ENCODE assay signal across 14 mouse cellular contexts in the genomic region with DNA sequence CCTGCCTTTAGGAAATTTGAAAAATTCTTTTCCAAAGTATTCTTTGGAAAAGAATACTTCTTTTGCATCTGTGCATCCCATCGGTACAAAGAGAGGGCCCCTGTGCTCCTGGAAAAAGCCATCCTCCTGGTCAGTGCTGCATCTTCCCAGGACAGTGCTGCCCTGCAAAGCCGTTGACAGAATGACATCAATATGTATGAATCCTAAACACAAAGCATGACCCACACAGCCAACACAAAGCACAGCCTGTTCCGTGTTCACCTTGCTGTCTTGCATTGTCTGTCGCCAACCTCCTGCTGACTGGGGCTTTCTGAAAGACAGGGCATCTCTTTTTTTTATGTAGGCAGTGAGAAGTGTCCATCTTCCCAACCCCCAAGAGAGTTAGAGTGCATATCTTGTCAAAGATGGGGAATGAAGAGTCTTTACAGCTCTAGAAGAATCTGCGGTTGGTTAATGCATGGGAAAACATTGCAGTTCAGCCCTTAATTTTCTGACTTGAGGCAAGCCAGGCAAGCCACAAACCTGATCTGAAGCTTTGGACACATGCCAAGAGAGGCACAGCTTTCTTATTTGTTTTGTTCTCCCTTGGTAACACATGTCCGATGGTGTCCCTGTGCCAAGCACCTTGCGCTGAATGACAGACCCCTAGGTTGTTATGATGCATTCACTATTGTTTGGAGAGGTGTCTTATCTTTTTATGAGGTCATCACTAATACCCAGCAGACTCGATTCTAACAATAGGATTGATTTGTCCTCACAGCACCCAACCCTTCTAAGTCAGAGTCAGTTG. TPM values are rescaled to one million over a fixed set of nuclear protein-coding genes. Genes with fewer than 3 reads are reported as not detected.
DNase-seq lines count a peak whose midpoint lies in the region; ATAC-seq lines count a peak whose summit lies in the region.
"Had no signal": no experiment of that assay in that cellular context is flagged by ENCODE, and none has a peak within 500 bp of the region (broad histone marks: within the 10 kb centered on the region; RNA-seq: fewer than 3 reads in every experiment).

No protein-coding gene starts in this region.

- intact Hi-C loops in heart, postnatal 10 days (cut with DNase I), result no loop called here
- intact Hi-C loops in heart, postnatal 25 days (cut with DNase I), result no loop called here

- H3K27me3 ChIP-seq in midbrain, embryonic 11.5 days (ENCODE audit: control insufficient read depth, insufficient read depth, low read length), result no peaks in the 10 kb centered on the region
- H3K27me3 ChIP-seq: limb, embryonic 13.5 days; neural tube, embryonic 13.5 days; stomach, embryonic 15.5 days had no signal

- DNase-seq in cerebellum, postnatal 10 days, result peak; percentile 33 to 39
- DNase-seq in cerebellum, adult 18-20 months, result no peak
- peak; percentile 30 to 40 for DNase-seq in heart, postnatal 10 days
- DNase-seq in heart, postnatal 25 days (ENCODE audit: low spot score), result no peak
- DNase-seq in brain, adult 2 months (ENCODE audit: low read depth, low spot score), result peak; percentile 7
- DNase-seq in midbrain, embryonic 11.5 days (ENCODE audit: low spot score, missing footprints), result no peak
- no peak for DNase-seq in thymus, adult 18-20 months
- no peak for DNase-seq in embryo, embryonic 10 days (ENCODE audit: low spot score)
- DNase-seq: adrenal gland, postnatal 14 days; lung, postnatal 4 days; thymus, postnatal 14 days had no signal

- H3K27ac ChIP-seq in midbrain, embryonic 11.5 days (ENCODE audit: low read depth, low read length), result no peak overlapping the region
- H3K27ac ChIP-seq: limb, embryonic 13.5 days; neural tube, embryonic 13.5 days; stomach, embryonic 15.5 days had no signal

- peaks cover 4% of the 10 kb centered on the region for H3K4me1 ChIP-seq in midbrain, embryonic 11.5 days (ENCODE audit: control insufficient read depth, insufficient read depth, low read length)
- H3K4me1 ChIP-seq: limb, embryonic 13.5 days; stomach, embryonic 15.5 days had no signal

- H3K4me3 ChIP-seq in midbrain, embryonic 11.5 days (ENCODE audit: low read depth, low read length), result no peak overlapping the region
- H3K4me3 ChIP-seq: limb, embryonic 13.5 days; neural tube, embryonic 13.5 days; stomach, embryonic 15.5 days had no signal

- 68% methylated on average over 8 of the region's 8 CpGs for WGBS in midbrain, embryonic 11.5 days

- H3K9ac ChIP-seq in midbrain, embryonic 11.5 days (ENCODE audit: low read length), result no peak overlapping the region
- H3K9ac ChIP-seq: limb, embryonic 13.5 days; neural tube, embryonic 13.5 days; stomach, embryonic 15.5 days had no signal

- H3K9me3 ChIP-seq in midbrain, embryonic 11.5 days (ENCODE audit: control insufficient read depth, low read length), result no peaks in the 10 kb centered on the region
- H3K9me3 ChIP-seq: limb, embryonic 13.5 days; neural tube, embryonic 13.5 days; stomach, embryonic 15.5 days had no signal

- H3K4me2 ChIP-seq in midbrain, embryonic 11.5 days, result no peak overlapping the region
- H3K4me2 ChIP-seq: limb, embryonic 13.5 days; neural tube, embryonic 13.5 days; stomach, embryonic 15.5 days had no signal

- peak; percentile 75 for ATAC-seq in midbrain, embryonic 11.5 days (ENCODE audit: low FRiP score)

- H3K36me3 ChIP-seq in midbrain, embryonic 11.5 days (ENCODE audit: control insufficient read depth, insufficient read depth, low read length), result no peaks in the 10 kb centered on the region
- H3K36me3 ChIP-seq: neural tube, embryonic 13.5 days; stomach, embryonic 15.5 days had no signal

RNA-seq across cellular contexts. Expression of a gene that starts 45.7 kb away (rescaled TPM):
- 10 to 100 TPM; 46.6 to 49.2 TPM for total RNA-seq in heart, postnatal 10 days (2021)
- 10 to 100 TPM; 27.4 to 29.1 TPM for total RNA-seq in heart, postnatal 25 days (2021)
- 52.7 and 59.7 TPM in 2 replicates for polyA plus RNA-seq in midbrain, embryonic 11.5 days (2014; fragmentation: Nextera tagmentation; extraction: Ambion mirVana)

Comparison
In these comparisons a context has a peak if more than half of its experiments do, and no peak if none do; other contexts are left out.
1. DNase-seq: peak in cerebellum, postnatal 10 days (2 of 2), heart, postnatal 10 days (2 of 2) and brain, adult 2 months (single experiment); none in cerebellum, adult 18-20 months (0 of 2), heart, postnatal 25 days (single experiment), midbrain, embryonic 11.5 days (single experiment), thymus, adult 18-20 months (0 of 2) and embryo, embryonic 10 days (single experiment).